17 mouse cellular contexts compared by ENCODE assay signal in genomic region chr11:45795322-45795721, GRCm38 (mm10). TPM values are rescaled to one million over a fixed set of nuclear protein-coding genes. Genes with fewer than 3 reads are reported as not detected.
DNase-seq lines count a peak whose midpoint lies in the region; ATAC-seq and TF ChIP-seq lines count a peak whose summit lies in the region.
"Had no signal": no experiment of that assay in that cellular context is flagged by ENCODE, and none has a peak within 500 bp of the region (broad histone marks: within the 10 kb centered on the region; RNA-seq: fewer than 3 reads in every experiment).

No protein-coding gene starts in this region.

- H3K27me3 ChIP-seq in heart, embryonic 10.5 days (ENCODE audit: insufficient read depth, poor library complexity, severe bottlenecking): no peaks in the 10 kb centered on the region
- no peaks in the 10 kb centered on the region for H3K27me3 ChIP-seq in midbrain, embryonic 11.5 days (ENCODE audit: control insufficient read depth, insufficient read depth, low read length)
- H3K27me3 ChIP-seq in midbrain, embryonic 14.5 days (ENCODE audit: control insufficient read depth, insufficient read depth, low read length): no peaks in the 10 kb centered on the region
- H3K27me3 ChIP-seq: embryonic facial prominence, embryonic 15.5 days; hindbrain, embryonic 15.5 days; liver, embryonic 13.5 days; lung, embryonic 15.5 days had no signal

- H3K9ac ChIP-seq in midbrain, embryonic 11.5 days (ENCODE audit: low read length): no peak overlapping the region
- no peak overlapping the region for H3K9ac ChIP-seq in midbrain, embryonic 14.5 days (replicated peaks; ENCODE audit: low read length)
- H3K9ac ChIP-seq in ES-E14 (ENCODE audit: insufficient read depth, low read depth, low read length, poor library complexity, severe bottlenecking): no peak overlapping the region
- H3K9ac ChIP-seq: embryonic facial prominence, embryonic 15.5 days; hindbrain, embryonic 15.5 days; lung, embryonic 15.5 days; midbrain, embryonic 13.5 days had no signal

- WGBS in heart, embryonic 10.5 days: 50% methylated on average over 6 of the region's 6 CpGs
- WGBS in midbrain, embryonic 11.5 days: 40% methylated on average over 6 of the region's 6 CpGs
- 30% methylated on average over 6 of the region's 6 CpGs for WGBS in midbrain, embryonic 14.5 days

- in situ Hi-C loops in ES-E14 (cut with MboI; ENCODE audit: low sequenced_read_pairs in 2 of 2, unreplicated experiment in 2 of 2): no loop called here

- ATAC-seq in midbrain, embryonic 11.5 days (ENCODE audit: low FRiP score): no peak
- ATAC-seq in midbrain, embryonic 14.5 days (ENCODE audit: low FRiP score, low TSS enrichment): no peak
- no peak for ATAC-seq in erythroblast, adult 5-6 weeks (replicated peaks; ENCODE audit: low FRiP score, poor library complexity, severe bottlenecking)
- ATAC-seq: midbrain, embryonic 13.5 days had no signal

- no peak overlapping the region for H3K4me3 ChIP-seq in heart, embryonic 10.5 days
- H3K4me3 ChIP-seq in midbrain, embryonic 11.5 days (ENCODE audit: low read depth, low read length): no peak overlapping the region
- H3K4me3 ChIP-seq in midbrain, embryonic 14.5 days (replicated peaks; ENCODE audit: low read depth, low read length): no peak overlapping the region
- H3K4me3 ChIP-seq in ES-E14 (ENCODE audit: insufficient read depth in 1 of 2, low read depth in 1 of 2, low read length in 2 of 2, poor library complexity in 1 of 2, severe bottlenecking in 1 of 2): no peak overlapping the region
- H3K4me3 ChIP-seq: embryonic facial prominence, embryonic 15.5 days; hindbrain, embryonic 15.5 days; layer of hippocampus, adult 2 months; liver, embryonic 13.5 days; lung, embryonic 15.5 days; midbrain, embryonic 13.5 days had no signal

- DNase-seq in heart, embryonic 10.5 days (ENCODE audit: low spot score): peak; percentile 71
- no peak for DNase-seq in heart, adult 9 months (ENCODE audit: low spot score in 2 of 2)
- DNase-seq in midbrain, embryonic 11.5 days (ENCODE audit: low spot score, missing footprints): peak; percentile 82
- no peak for DNase-seq in midbrain, embryonic 14.5 days
- peak; percentile 8 for DNase-seq in ES-E14 (ENCODE audit: low read depth, low spot score)
- DNase-seq in induced T-regulatory cell, adult 2 months (ENCODE audit: low read depth): peak; percentile 50
- DNase-seq in adrenal gland, postnatal 25 days: no peak
- DNase-seq: cerebellum, adult 11 months had no signal

- H3K36me3 ChIP-seq in heart, embryonic 10.5 days: no peaks in the 10 kb centered on the region
- H3K36me3 ChIP-seq in midbrain, embryonic 11.5 days (ENCODE audit: control insufficient read depth, insufficient read depth, low read length): no peaks in the 10 kb centered on the region
- no peaks in the 10 kb centered on the region for H3K36me3 ChIP-seq in midbrain, embryonic 14.5 days (ENCODE audit: control insufficient read depth, insufficient read depth, low read length)
- H3K36me3 ChIP-seq in ES-E14 (ENCODE audit: control insufficient read depth, insufficient read depth, low read length, poor library complexity, severe bottlenecking): no peaks in the 10 kb centered on the region
- H3K36me3 ChIP-seq: embryonic facial prominence, embryonic 15.5 days; hindbrain, embryonic 15.5 days; liver, embryonic 13.5 days; lung, embryonic 15.5 days; midbrain, embryonic 13.5 days had no signal

- H3K9me3 ChIP-seq in heart, embryonic 10.5 days: no peaks in the 10 kb centered on the region
- no peaks in the 10 kb centered on the region for H3K9me3 ChIP-seq in midbrain, embryonic 11.5 days (ENCODE audit: control insufficient read depth, low read length)
- H3K9me3 ChIP-seq in midbrain, embryonic 14.5 days (ENCODE audit: control insufficient read depth, low read length): no peaks in the 10 kb centered on the region
- H3K9me3 ChIP-seq in ES-E14 (ENCODE audit: control insufficient read depth, insufficient read depth, low read depth, low read length): no peaks in the 10 kb centered on the region
- H3K9me3 ChIP-seq: embryonic facial prominence, embryonic 15.5 days; hindbrain, embryonic 15.5 days; liver, embryonic 13.5 days; lung, embryonic 15.5 days; midbrain, embryonic 13.5 days had no signal

- no peak overlapping the region for H3K4me2 ChIP-seq in midbrain, embryonic 11.5 days
- H3K4me2 ChIP-seq in midbrain, embryonic 14.5 days (ENCODE audit: low read length): no peak overlapping the region
- H3K4me2 ChIP-seq: embryonic facial prominence, embryonic 15.5 days; hindbrain, embryonic 15.5 days; liver, embryonic 13.5 days; lung, embryonic 15.5 days; midbrain, embryonic 13.5 days had no signal

- H3K27ac ChIP-seq in heart, embryonic 10.5 days: no peak overlapping the region
- no peak overlapping the region for H3K27ac ChIP-seq in midbrain, embryonic 11.5 days (ENCODE audit: low read depth, low read length)
- H3K27ac ChIP-seq in midbrain, embryonic 14.5 days (replicated peaks; ENCODE audit: low read depth, low read length): no peak overlapping the region
- no peak overlapping the region for H3K27ac ChIP-seq in ES-E14 (ENCODE audit: insufficient read depth, low read depth, low read length, poor library complexity, severe bottlenecking)
- H3K27ac ChIP-seq: embryonic facial prominence, embryonic 15.5 days; hindbrain, embryonic 15.5 days; layer of hippocampus, adult 2 months; liver, embryonic 13.5 days; lung, embryonic 15.5 days; macrophage; midbrain, embryonic 13.5 days; stomach, postnatal 0 days had no signal

- peaks cover 13% of the 10 kb centered on the region; the same call in 1 of the 2 replicates for H3K4me1 ChIP-seq in heart, embryonic 10.5 days
- H3K4me1 ChIP-seq in midbrain, embryonic 11.5 days (ENCODE audit: control insufficient read depth, insufficient read depth, low read length): peaks cover 2% of the 10 kb centered on the region; the same call in 1 of the 2 replicates
- H3K4me1 ChIP-seq in midbrain, embryonic 14.5 days (ENCODE audit: control insufficient read depth, insufficient read depth, low read length): 0 out of 2 replicates have a peak, but pooled peaks cover 1% of the 10 kb centered on the region
- H3K4me1 ChIP-seq in ES-E14 (ENCODE audit: control insufficient read depth in 2 of 2, insufficient read depth in 2 of 2, low read length in 2 of 2, poor library complexity in 1 of 2): peaks cover 2% of the 10 kb centered on the region in 2 experiments; a peak in 2 of 4 replicates

TF ChIP-seq in ES-E14, 5 proteins besides CTCF, POLR2A, EP300 and RAD21:
- TF ChIP-seq ZNF384 (IDR thresholded peaks at IDR 0.05; ENCODE audit: low read depth, low read length): no peak
- no peak for TF ChIP-seq MAFK (IDR thresholded peaks at IDR 0.05; ENCODE audit: insufficient read depth, low read depth, low read length)
- no peak for TF ChIP-seq HCFC1 (IDR thresholded peaks at IDR 0.05; ENCODE audit: borderline replicate concordance, insufficient read depth, low read length)
- TF ChIP-seq ZC3H11A (IDR thresholded peaks at IDR 0.05; ENCODE audit: borderline replicate concordance, low read depth, low read length): no peak
- TF ChIP-seq CHD2 (IDR thresholded peaks at IDR 0.05; ENCODE audit: low read depth, low read length): no peak

RNA-seq across cellular contexts. Expression of gene Clint1, which starts 56.5 kb away (rescaled TPM):
- 69.6 and 80.0 TPM in 2 replicates for polyA plus RNA-seq in heart, embryonic 10.5 days (2016; fragmentation: Nextera tagmentation; extraction: Ambion mirVana)
- 60.9 and 63.5 TPM in 2 replicates for polyA plus RNA-seq in midbrain, embryonic 11.5 days (2014; fragmentation: Nextera tagmentation; extraction: Ambion mirVana)
- polyA plus RNA-seq in midbrain, embryonic 14.5 days (2014; fragmentation: Nextera tagmentation; extraction: Ambion mirVana): 42.7 and 45.5 TPM in 2 replicates
- 31.0 and 40.7 TPM in 2 replicates for total RNA-seq in ES-E14 (2012; rRNA removed)
- total RNA-seq in erythroblast, adult 5-6 weeks (2015; ENCODE audit: low replicate concordance): 43.1 and 54.6 TPM in 2 replicates
- total RNA-seq in erythroblast, adult 5-6 weeks (2017; ENCODE audit: low replicate concordance): 37.2 and 42.1 TPM in 2 replicates
- total RNA-seq in adrenal gland, postnatal 25 days (2021): 77.7 and 83.5 TPM in 2 replicates

Comparison
In these comparisons a context has a peak if more than half of its experiments do, and no peak if none do; other contexts are left out.
1. DNase-seq: peak in heart, embryonic 10.5 days (single experiment), midbrain, embryonic 11.5 days (single experiment), ES-E14 (single experiment) and induced T-regulatory cell, adult 2 months (single experiment); none in heart, adult 9 months (0 of 2), midbrain, embryonic 14.5 days (single experiment) and adrenal gland, postnatal 25 days (single experiment).